Mouse (Mus musculus) embryonic fibroblast, embryonic 13.5 days (primary cell): Measurements from ENCODE around the gene Glrx5.

Experiments used
- CTCF ChIP-seq: IDR thresholded peaks from 2 replicates; pipeline ENCODE4 v1.5.1; 2011; ENCODE audit warnings: mild to moderate bottlenecking, control low read depth, low read length, moderate library complexity, borderline replicate concordance; ENCODE audit not compliant: insufficient read depth
- POLR2A ChIP-seq: IDR thresholded peaks from 2 replicates; pipeline ENCODE4 v1.6.1; 2011; ENCODE audit warnings: low read depth, mild to moderate bottlenecking, control low read depth, low read length, moderate library complexity

DNA sequence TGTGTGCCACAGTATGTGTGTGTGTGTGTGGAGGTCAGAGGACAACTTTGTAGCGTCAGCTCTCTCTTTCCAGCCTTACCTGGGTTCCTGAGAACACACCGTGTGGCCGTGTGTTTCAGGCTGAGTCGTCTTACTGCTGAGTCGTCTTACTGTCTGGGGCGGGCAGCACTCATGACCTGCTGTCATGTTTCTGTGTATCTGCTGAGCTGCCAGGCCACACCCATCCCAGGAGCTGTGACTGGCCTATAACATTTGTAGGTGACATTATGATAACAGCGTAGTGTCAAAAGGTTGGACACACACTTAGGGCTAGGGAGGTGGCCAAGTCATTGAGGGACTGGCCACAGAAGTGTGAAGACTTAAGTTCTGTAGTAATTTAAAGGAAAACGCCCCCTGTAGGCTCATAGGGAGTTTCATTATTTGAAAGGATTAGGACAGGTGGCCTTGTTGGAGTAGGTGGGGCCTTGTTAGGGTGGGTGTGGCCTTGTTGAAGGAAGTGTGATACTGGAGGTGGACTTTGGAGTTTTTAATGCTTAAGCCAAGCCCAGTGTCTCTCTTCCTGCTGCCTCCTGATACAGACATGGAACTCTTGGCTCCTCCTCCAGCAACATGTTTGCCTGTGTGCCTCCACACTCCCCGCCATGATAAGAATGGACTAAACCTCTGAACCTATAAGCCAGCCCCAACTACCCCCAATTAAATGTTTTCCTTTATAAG is 36.3 kb upstream of the Glrx5 start:
- TF ChIP-seq POLR2A (no peak), CTCF (no peak)
